ENCODE assay signal across 3 mouse cellular contexts in the genomic region with DNA sequence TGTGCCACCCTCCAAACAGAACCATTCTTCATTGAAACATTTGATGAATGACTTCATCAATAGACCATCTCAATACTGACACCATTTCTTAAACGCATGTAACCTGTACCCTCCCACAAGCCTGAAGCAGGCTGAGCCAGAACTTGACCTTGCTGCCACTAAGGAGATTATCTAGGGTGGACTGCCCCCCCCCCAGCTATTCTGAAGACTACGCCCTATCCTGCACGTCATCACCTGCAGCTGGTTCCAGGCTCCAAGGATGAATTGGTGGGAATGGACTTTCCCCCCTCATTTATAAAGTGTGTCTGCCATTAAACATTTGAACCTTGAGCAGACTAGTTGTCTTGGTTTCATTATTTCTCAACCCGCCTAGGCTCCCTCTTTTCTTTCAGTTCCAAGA.
DNase-seq lines count a peak whose midpoint lies in the region; ATAC-seq and TF ChIP-seq lines count a peak whose summit lies in the region.
"Not testable (repeated sequence)": the region's sequence is repeated elsewhere in the genome, so short reads cannot be mapped to it uniquely, and the experiment has no call there.

No protein-coding gene starts in this region.

- not testable (repeated sequence) for H3K27me3 ChIP-seq in intestine, postnatal 0 days (replicated peaks; ENCODE audit: control insufficient read depth, insufficient read depth, low read length); small intestine, adult 2 months (ENCODE audit: control insufficient read depth, insufficient read depth, low read length)

- not testable (repeated sequence) for H3K4me3 ChIP-seq in intestine, postnatal 0 days (ENCODE audit: low read depth, low read length); small intestine, adult 2 months (ENCODE audit: low read depth, low read length)

- ATAC-seq in intestine, postnatal 0 days, result peak; percentile 67; the same call in 1 of the 2 replicates

- H3K27ac ChIP-seq in intestine, postnatal 0 days (ENCODE audit: low read depth, low read length), result not testable (repeated sequence)
- H3K27ac ChIP-seq in small intestine, adult 2 months (ENCODE audit: insufficient read depth, low read depth, low read length), result 0 out of 2 replicates have a peak overlapping the region, but pooled peaks have one; percentile 21

- H3K9ac ChIP-seq in intestine, postnatal 0 days (ENCODE audit: low read depth, low read length), result not testable (repeated sequence)

- not testable (repeated sequence) for H3K4me2 ChIP-seq in intestine, postnatal 0 days (replicated peaks; ENCODE audit: low read depth)

- not testable (repeated sequence) for TF ChIP-seq CTCF in intestine, postnatal 0 days (IDR thresholded peaks at IDR 0.05; ENCODE audit: low read depth); small intestine, adult 2 months (IDR thresholded peaks at IDR 0.05; ENCODE audit: extremely low read depth, insufficient read length, insufficient replicate concordance, low read depth, low read length)

- not testable (repeated sequence) for TF ChIP-seq POLR2A in small intestine, adult 2 months (IDR thresholded peaks at IDR 0.05; ENCODE audit: low read depth, low read length)

- not testable (repeated sequence) for H3K36me3 ChIP-seq in intestine, postnatal 0 days (ENCODE audit: control insufficient read depth, insufficient read depth); small intestine, adult 2 months (ENCODE audit: control insufficient read depth, insufficient read depth, low read length)

- 51% methylated on average over 4 of the region's 4 CpGs for WGBS in intestine, postnatal 0 days
- 36% methylated on average over 4 of the region's 4 CpGs for WGBS in small intestine, adult 2 months

- H3K4me1 ChIP-seq in intestine, postnatal 0 days (replicated peaks; ENCODE audit: control insufficient read depth, insufficient read depth, low read length); small intestine, adult 2 months (ENCODE audit: control insufficient read depth, insufficient read depth, insufficient read length, low read length): not testable (repeated sequence)

- peak; percentile 50 for DNase-seq in retina, adult 2 months (ENCODE audit: low read depth, low spot score)

- not testable (repeated sequence) for H3K9me3 ChIP-seq in intestine, postnatal 0 days (ENCODE audit: control insufficient read depth)
